Mouse (Mus musculus) central nervous system, embryonic 18 days (tissue): Measurements from ENCODE around the gene Pdha2. TPM values are rescaled to one million over a fixed set of nuclear protein-coding genes. Genes with fewer than 3 reads are reported as not detected.

Experiments used
- polyA plus RNA-seq: library from polyadenylated mRNA; depleted of rRNA; stranded (reverse); fragments of >200 nt; gene quantifications from 2 replicates; pipeline ENCODE4 v1.2.3, GENCODE M21; 2012; rRNA removed

Pdha2 gene
- not detected in 2 replicates for polyA plus RNA-seq

DNA sequence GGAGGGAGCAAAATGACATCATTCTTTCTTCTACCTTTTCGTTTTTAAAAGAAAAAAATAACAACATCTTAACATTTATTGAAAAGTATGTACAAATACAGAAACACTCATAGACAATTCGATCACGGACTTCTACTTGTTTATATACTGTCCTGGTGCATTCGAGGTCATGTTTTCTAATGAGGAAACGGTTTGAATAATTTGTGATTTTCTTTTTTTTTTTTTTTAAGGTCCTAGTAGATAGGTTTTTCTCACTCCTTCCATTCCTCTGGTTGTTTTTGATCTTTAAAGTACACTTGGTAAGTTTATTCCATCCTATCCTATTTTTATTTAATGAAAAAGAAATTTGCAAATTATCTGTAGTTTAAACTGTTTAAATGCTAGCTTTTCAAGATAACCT is at the start of gene Pdha2:
Gene Pdha2, minus strand, starts transcription at position 101 of the 400 bp plus-strand sequence.

